Mouse (Mus musculus): ENCODE results near the gene Pcna. TPM values are rescaled to one million over a fixed set of nuclear protein-coding genes. Genes with fewer than 3 reads are reported as not detected.

The Pcna gene
- polyA plus RNA-seq, 1 experiment from 2014 or later: 102 TPM

DNA sequence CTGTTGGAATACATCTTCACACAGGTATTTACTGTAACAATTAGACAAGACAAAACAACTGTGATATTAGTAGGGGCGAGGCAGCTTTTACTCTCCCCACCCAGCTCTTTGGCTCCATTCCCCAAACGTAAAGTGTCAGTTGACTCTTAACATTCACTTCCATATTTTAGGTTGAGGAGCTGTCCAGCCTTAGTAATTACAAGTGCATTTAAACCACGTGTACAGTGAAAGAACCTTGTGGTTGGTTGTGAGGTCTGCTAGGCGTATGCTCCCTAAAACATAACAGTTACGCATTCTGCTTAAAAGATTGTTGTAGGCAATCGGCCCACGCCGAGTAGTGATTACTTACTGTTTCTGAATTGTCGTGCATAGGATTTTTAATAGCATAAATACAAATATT lies 12.1 kb upstream of the Pcna start:
- WGBS: 89% methylated on average over 9 of the region's 9 CpGs
- no peak overlapping the region for H3K4me3 ChIP-seq (ENCODE audit: low read depth, low read length)
- ATAC-seq (ENCODE audit: low read depth): no peak

DNA sequence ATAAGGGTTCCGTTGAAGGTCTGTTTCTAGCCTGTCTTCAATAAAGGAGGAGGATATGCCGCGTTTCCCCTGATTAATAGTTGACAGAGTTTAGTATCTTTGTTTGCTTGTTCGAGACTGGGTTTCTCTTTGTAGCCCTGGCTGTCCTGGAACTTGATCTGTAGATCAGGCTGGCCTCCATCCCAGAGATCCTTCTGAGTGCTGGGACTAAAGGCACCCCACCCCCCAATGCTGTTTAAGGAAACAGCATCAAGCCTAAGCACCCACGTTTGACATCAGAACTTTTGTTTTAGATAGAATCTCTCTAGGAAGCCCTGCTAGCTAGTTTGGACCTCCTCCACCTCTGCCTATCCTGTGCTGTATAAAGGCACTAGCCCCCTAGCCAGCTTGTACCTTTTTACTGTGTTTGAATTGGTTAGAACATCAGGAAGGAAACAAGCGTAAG lies 11.2 kb upstream of the Pcna start:
- Histone ChIP-seq H3K4me3 (ENCODE audit: low read depth, low read length) (peak overlapping the region; percentile 69), H3K9me3 (ENCODE audit: control insufficient read depth, low read length) (no peaks in the 10 kb centered on the region), H3K9ac (replicated peaks; ENCODE audit: low read depth, low read length) (peak overlapping the region; percentile 80), H3K27me3 (ENCODE audit: control insufficient read depth, insufficient read depth, low read length) (no peaks in the 10 kb centered on the region), H3K4me2 (ENCODE audit: low read depth, low read length) (peak overlapping the region; percentile 75), H3K27ac (ENCODE audit: low read depth, low read length) (peak overlapping the region; percentile 63; the same call in 1 of the 2 replicates), H3K36me3 (ENCODE audit: control insufficient read depth, insufficient read depth, low read length) (no peaks in the 10 kb centered on the region), H3K4me1 (ENCODE audit: control insufficient read depth, insufficient read depth, low read length) (peaks cover 6% of the 10 kb centered on the region)
- 17% methylated on average over 6 of the region's 6 CpGs for WGBS
- no peak for ATAC-seq (ENCODE audit: low read depth)

More for the DNA sequence above, 12.1 kb upstream of the Pcna start:
- peaks cover 6% of the 10 kb centered on the region for H3K4me1 ChIP-seq (ENCODE audit: control insufficient read depth, insufficient read depth, low read length)
- no peaks in the 10 kb centered on the region for H3K36me3 ChIP-seq (ENCODE audit: control insufficient read depth, insufficient read depth, low read length)
- H3K27me3 ChIP-seq (ENCODE audit: control insufficient read depth, insufficient read depth, low read length): no peaks in the 10 kb centered on the region
- no peaks in the 10 kb centered on the region for H3K9me3 ChIP-seq (ENCODE audit: control insufficient read depth, low read length)
- H3K9ac ChIP-seq (replicated peaks; ENCODE audit: low read depth, low read length): no peak overlapping the region
- no peak overlapping the region for H3K4me2 ChIP-seq (ENCODE audit: low read depth, low read length)
- H3K27ac ChIP-seq (ENCODE audit: low read depth, low read length): no peak overlapping the region

DNA sequence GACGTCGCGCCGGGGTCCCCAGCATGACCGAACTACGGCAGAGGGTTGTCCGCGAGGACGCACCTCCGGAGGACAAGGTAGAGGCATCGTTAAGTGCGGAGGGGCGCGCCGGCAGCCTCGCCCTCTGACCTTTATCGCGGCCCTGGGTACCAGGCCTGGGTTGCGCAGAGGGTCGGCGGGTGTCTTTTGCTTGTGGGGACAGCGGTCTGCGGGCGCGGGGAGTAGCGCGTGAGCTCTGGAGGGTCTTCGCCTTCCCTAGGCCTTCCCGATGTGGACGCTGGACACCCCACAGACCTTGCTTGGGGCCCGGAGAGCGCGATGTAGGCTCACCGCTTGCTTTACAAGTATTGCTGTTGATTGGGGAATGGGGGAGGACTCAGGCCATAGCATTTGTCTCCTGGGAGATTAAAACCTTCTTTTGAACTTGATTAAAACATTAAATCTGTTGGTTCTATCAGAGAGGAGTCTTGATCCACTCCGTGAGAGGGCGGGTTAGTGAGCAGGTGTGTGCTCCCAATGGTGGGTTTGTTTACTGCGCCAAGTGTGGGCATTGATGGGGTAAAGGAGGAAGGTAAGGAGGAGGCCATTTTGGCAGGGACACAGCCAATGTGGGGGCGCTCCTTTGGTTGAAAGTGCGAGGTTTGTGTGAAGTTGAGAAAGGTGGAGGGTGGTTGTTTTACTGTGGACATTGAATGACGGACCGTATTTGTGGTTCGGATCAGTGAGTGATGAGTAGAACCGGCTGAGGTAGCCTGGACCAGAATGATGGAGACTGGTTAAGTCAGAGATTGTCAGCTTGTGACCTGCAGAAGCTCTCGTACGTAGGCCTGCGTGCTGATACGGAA lies 10.5 kb upstream of the Pcna start:
- under 1% methylated on average over 47 of the region's 47 CpGs for WGBS
- no peaks in the 10 kb centered on the region for H3K36me3 ChIP-seq (ENCODE audit: control insufficient read depth, insufficient read depth, low read length)

DNA sequence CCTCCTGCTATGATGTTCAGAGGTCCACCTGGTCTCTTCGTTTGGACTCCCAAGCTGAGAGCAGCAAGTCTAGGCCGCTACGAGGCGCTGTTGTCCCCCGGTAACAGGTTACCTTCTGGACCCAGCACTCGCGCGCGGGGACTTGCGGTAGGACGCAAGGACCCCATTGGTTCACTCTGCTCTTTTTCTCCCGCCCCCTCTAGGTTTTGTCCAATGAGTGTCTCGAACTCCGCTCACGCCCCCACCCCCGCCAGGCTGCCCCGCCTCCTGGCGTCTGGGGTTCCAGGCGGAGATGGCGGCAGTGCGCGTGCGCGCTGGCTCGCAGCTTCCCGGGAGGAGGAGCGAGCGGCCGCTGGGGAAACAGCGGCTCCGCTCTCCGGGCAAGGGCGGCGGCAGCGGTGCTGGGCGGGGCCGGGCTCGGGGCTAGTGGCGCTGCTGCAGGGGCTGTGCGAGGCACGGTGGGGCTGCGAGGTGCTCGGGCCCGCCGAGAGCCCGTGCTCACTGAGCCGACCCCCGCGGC lies 9.8 kb upstream of the Pcna start, which contains the start of gene Cds2:
Cds2 (plus strand) TSS at position 270 of the 520 bp plus-strand sequence.
- Histone ChIP-seq H3K4me2 (ENCODE audit: low read depth, low read length) (peak within 1 kb of the TSS; percentile 75), H3K9me3 (ENCODE audit: control insufficient read depth, low read length) (no peaks in the 10 kb centered on the region), H3K27me3 (ENCODE audit: control insufficient read depth, insufficient read depth, low read length) (no peaks in the 10 kb centered on the region), H3K4me3 (ENCODE audit: low read depth, low read length) (peak within 1 kb of the TSS; percentile 69), H3K36me3 (ENCODE audit: control insufficient read depth, insufficient read depth, low read length) (no peaks in the 10 kb centered on the region), H3K9ac (replicated peaks; ENCODE audit: low read depth, low read length) (peak within 1 kb of the TSS; percentile 80), H3K27ac (ENCODE audit: low read depth, low read length) (peak within 1 kb of the TSS; percentile 63), H3K4me1 (ENCODE audit: control insufficient read depth, insufficient read depth, low read length) (peaks cover 6% of the 10 kb centered on the region)
- WGBS: under 1% methylated on average over 49 of the region's 49 CpGs
- ATAC-seq (ENCODE audit: low read depth): peak; percentile 98

More for the DNA sequence above, 10.5 kb upstream of the Pcna start:
- peak overlapping the region; percentile 75 for H3K4me2 ChIP-seq (ENCODE audit: low read depth, low read length)
- ATAC-seq (ENCODE audit: low read depth): peak; percentile 57
- peak overlapping the region; percentile 69 for H3K4me3 ChIP-seq (ENCODE audit: low read depth, low read length)
- H3K27me3 ChIP-seq (ENCODE audit: control insufficient read depth, insufficient read depth, low read length): no peaks in the 10 kb centered on the region
- H3K4me1 ChIP-seq (ENCODE audit: control insufficient read depth, insufficient read depth, low read length): peaks cover 6% of the 10 kb centered on the region
- no peaks in the 10 kb centered on the region for H3K9me3 ChIP-seq (ENCODE audit: control insufficient read depth, low read length)
- peak overlapping the region; percentile 63 for H3K27ac ChIP-seq (ENCODE audit: low read depth, low read length)
- peak overlapping the region; percentile 80 for H3K9ac ChIP-seq (replicated peaks; ENCODE audit: low read depth, low read length)

DNA sequence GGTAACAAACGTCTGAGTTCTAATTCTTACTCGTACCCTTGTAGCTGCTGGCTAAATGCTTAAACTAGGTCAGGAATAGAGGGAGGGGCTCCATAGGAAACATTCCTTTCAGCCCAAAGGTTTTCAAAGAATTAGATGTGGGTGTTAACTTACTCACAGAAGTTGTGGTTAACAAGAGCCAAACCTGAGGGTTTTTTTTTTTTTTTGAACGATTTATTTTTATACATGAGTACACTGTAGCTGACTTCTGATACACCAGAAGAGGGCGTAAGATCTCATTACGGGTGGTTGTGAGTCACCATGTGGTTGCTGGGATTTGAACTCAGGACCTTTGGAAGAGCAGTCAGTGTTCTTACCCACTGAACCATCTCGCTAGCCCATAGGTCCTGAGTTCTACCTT lies 9.1 kb upstream of the Pcna start:
- Histone ChIP-seq H3K4me2 (ENCODE audit: low read depth, low read length) (no peak overlapping the region), H3K9me3 (ENCODE audit: control insufficient read depth, low read length) (no peaks in the 10 kb centered on the region), H3K36me3 (ENCODE audit: control insufficient read depth, insufficient read depth, low read length) (no peaks in the 10 kb centered on the region), H3K9ac (replicated peaks; ENCODE audit: low read depth, low read length) (no peak overlapping the region), H3K27me3 (ENCODE audit: control insufficient read depth, insufficient read depth, low read length) (no peaks in the 10 kb centered on the region), H3K27ac (ENCODE audit: low read depth, low read length) (no peak overlapping the region), H3K4me1 (ENCODE audit: control insufficient read depth, insufficient read depth, low read length) (peaks cover 6% of the 10 kb centered on the region), H3K4me3 (ENCODE audit: low read depth, low read length) (no peak overlapping the region)
- ATAC-seq (ENCODE audit: low read depth): no peak
- 78% methylated on average over 6 of the region's 6 CpGs for WGBS

DNA sequence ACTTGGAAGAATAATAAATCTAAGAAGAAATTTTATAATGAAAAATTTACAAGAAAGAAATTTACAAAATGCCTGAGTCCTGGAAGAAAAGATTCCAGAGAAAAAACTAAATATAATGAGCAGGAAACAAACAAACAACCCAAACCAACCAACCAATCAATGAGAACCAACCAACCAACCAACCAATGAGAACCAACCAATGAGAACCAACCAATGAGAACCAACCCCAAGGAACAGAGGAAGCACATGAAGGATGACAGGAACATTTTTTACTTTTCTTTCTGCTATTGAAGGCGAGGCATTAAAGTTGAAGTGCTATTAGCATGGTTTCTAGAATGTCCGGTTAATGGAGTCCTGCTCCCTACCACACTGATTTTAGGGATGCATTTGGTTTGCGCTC lies 7.5 kb upstream of the Pcna start:
- Histone ChIP-seq H3K4me1 (ENCODE audit: control insufficient read depth, insufficient read depth, low read length) (peaks cover 6% of the 10 kb centered on the region), H3K27ac (ENCODE audit: low read depth, low read length) (no peak overlapping the region), H3K9ac (replicated peaks; ENCODE audit: low read depth, low read length) (no peak overlapping the region), H3K36me3 (ENCODE audit: control insufficient read depth, insufficient read depth, low read length) (no peaks in the 10 kb centered on the region), H3K9me3 (ENCODE audit: control insufficient read depth, low read length) (no peaks in the 10 kb centered on the region), H3K4me2 (ENCODE audit: low read depth, low read length) (no peak overlapping the region), H3K4me3 (ENCODE audit: low read depth, low read length) (no peak overlapping the region), H3K27me3 (ENCODE audit: control insufficient read depth, insufficient read depth, low read length) (no peaks in the 10 kb centered on the region)
- ATAC-seq (ENCODE audit: low read depth): no peak
- WGBS: 90% methylated on average over 3 of the region's 3 CpGs

DNA sequence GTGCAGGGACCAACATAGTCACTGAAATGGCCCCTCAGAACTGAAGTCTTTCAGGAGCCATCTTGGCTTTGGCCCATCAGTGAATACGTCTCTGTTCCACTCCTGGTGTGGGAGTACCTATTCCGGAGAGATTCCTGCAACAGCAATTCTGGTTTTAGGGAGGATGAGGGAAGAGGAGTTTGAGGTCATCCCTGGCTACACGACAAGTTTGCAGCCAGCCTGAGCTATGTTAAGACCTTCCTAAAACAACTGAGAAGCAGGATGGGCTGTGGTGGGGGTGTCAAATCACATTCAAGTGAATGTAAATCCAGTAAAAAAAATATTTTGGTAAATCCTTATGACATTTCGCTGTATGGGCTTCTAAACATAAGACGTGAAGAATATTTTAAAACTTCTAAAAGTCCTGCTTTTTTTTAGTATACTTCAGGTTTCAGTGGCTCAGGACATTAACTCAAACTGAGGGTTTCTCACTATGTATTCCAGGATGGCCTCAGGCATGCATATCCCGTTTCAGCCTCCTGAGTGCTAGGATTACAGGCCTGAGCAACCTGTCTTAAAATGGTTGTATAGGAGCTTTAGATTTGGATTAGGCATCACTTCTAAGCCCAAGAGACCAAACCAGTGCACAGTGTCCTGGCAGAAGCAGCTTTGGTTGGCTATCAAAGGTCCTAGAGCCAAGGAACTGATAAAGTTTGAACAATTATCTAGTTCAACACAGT lies 4.4 kb upstream of the Pcna start:
- H3K4me3 ChIP-seq (ENCODE audit: low read depth, low read length): no peak overlapping the region
- H3K36me3 ChIP-seq (ENCODE audit: control insufficient read depth, insufficient read depth, low read length): no peaks in the 10 kb centered on the region
- H3K4me2 ChIP-seq (ENCODE audit: low read depth, low read length): no peak overlapping the region
- 0 out of 2 replicates have a peak, but pooled peaks cover 3% of the 10 kb centered on the region for H3K4me1 ChIP-seq (ENCODE audit: control insufficient read depth, insufficient read depth, low read length)
- H3K9ac ChIP-seq (replicated peaks; ENCODE audit: low read depth, low read length): no peak overlapping the region
- 92% methylated on average over 6 of the region's 6 CpGs for WGBS
- no peak for ATAC-seq (ENCODE audit: low read depth)
- H3K9me3 ChIP-seq (ENCODE audit: control insufficient read depth, low read length): no peaks in the 10 kb centered on the region
- H3K27me3 ChIP-seq (ENCODE audit: control insufficient read depth, insufficient read depth, low read length): no peaks in the 10 kb centered on the region
- no peak overlapping the region for H3K27ac ChIP-seq (ENCODE audit: low read depth, low read length)

DNA sequence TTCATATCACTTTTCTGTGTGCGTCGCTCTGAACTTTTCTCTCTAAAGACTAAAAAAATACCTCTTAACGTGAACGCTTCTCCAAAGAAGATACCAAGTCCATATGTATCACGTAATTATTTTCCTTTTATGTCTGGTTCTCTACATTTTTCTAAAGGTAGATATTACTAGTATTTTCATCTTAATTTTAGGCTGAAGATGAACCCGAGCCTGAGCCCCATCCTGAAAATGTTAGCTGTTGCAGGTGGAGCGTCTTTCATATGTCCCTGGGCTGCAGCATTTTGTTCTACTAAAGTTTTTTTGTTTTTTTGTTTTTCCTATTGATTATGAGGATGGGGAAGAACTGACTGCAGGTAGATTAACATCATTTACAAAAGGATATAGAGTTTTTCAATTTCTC lies 489 bp upstream of the Pcna start:
- ATAC-seq (ENCODE audit: low read depth): no peak
- 3% methylated on average over 7 of the region's 7 CpGs for WGBS

More for the DNA sequence above, 489 bp upstream of the Pcna start:
- H3K36me3 ChIP-seq (ENCODE audit: control insufficient read depth, insufficient read depth, low read length): 0 out of 2 replicates have a peak, but pooled peaks cover 2% of the 10 kb centered on the region
- 0 out of 2 replicates have a peak overlapping the region, but pooled peaks have one; percentile 11 for H3K9ac ChIP-seq (replicated peaks; ENCODE audit: low read depth, low read length)
- H3K27me3 ChIP-seq (ENCODE audit: control insufficient read depth, insufficient read depth, low read length): no peaks in the 10 kb centered on the region
- H3K9me3 ChIP-seq (ENCODE audit: control insufficient read depth, low read length): no peaks in the 10 kb centered on the region
- H3K4me1 ChIP-seq (ENCODE audit: control insufficient read depth, insufficient read depth, low read length): peaks cover 6% of the 10 kb centered on the region; the same call in 1 of the 2 replicates
- peak overlapping the region; percentile 69 for H3K4me2 ChIP-seq (ENCODE audit: low read depth, low read length)
- peak overlapping the region; percentile 40 for H3K4me3 ChIP-seq (ENCODE audit: low read depth, low read length)
- peak overlapping the region; percentile 71; the same call in 1 of the 2 replicates for H3K27ac ChIP-seq (ENCODE audit: low read depth, low read length)

All from neural tube, embryonic 14.5 days (tissue).